Mouse (Mus musculus) regulatory T cell (primary cell): ENCODE results near the gene Tnxb.

ENCODE experiments used
- in situ Hi-C: fragments of 300-600 bp; cut with MboI, MseI; formaldehyde crosslinking; loops from one replicate; pipeline ENCODE4 v1.15.1; 2025; ENCODE audit warnings: high pct_unique_total_duplicates

Gene Tnxb

GRCm38 (mm10) chr17:34658591-34658990 lies 11.7 kb upstream of the Tnxb start:
- in situ Hi-C loops, result no loop called here

- in situ Hi-C loops, result no loop called here
Measured at GRCm38 (mm10) chr17:34659181-34659896, 11.0 kb upstream of the Tnxb start.

GRCm38 (mm10) chr17:34659897-34660214 lies 10.5 kb upstream of the Tnxb start:
- in situ Hi-C loops, result loop anchor here (5.0 kb wide), 1 partner anchor 48 kb away; no protein-coding TSS in a partner anchor

GRCm38 (mm10) chr17:34660259-34660820 lies 10.0 kb upstream of the Tnxb start:
- in situ Hi-C loops, result loop anchor here (5.0 kb wide), 1 partner anchor 48 kb away; no protein-coding TSS in a partner anchor

GRCm38 (mm10) chr17:34661121-34661591 lies 9.2 kb upstream of the Tnxb start:
- in situ Hi-C loops, result loop anchor here (5.0 kb wide), 1 partner anchor 49 kb away; no protein-coding TSS in a partner anchor

- in situ Hi-C loops, result loop anchor here (5.0 kb wide), 1 partner anchor 50 kb away; no protein-coding TSS in a partner anchor
Measured at GRCm38 (mm10) chr17:34662468-34662867, 7.9 kb upstream of the Tnxb start.

GRCm38 (mm10) chr17:34662978-34663377 lies 7.4 kb upstream of the Tnxb start:
- in situ Hi-C loops, result loop anchor here (5.0 kb wide), 1 partner anchor 51 kb away; no protein-coding TSS in a partner anchor

GRCm38 (mm10) chr17:34663558-34663957 lies 6.8 kb upstream of the Tnxb start:
- in situ Hi-C loops, result loop anchor here (5.0 kb wide), 1 partner anchor 51 kb away; no protein-coding TSS in a partner anchor

- in situ Hi-C loops, result loop anchor here (5.0 kb wide), 1 partner anchor 52 kb away; no protein-coding TSS in a partner anchor
Measured at GRCm38 (mm10) chr17:34664472-34664871, 5.9 kb upstream of the Tnxb start.

GRCm38 (mm10) chr17:34671151-34672066 lies 1.1 kb downstream of the Tnxb start:
- in situ Hi-C loops, result no loop called here

- in situ Hi-C loops, result no loop called here
Measured at GRCm38 (mm10) chr17:34672246-34672792, 2.0 kb downstream of the Tnxb start.

- in situ Hi-C loops, result no loop called here
Measured at GRCm38 (mm10) chr17:34673139-34673538, 2.8 kb downstream of the Tnxb start.

- in situ Hi-C loops, result loop anchor here (25.0 kb wide), 1 partner anchor 863 kb away; the partner anchor contains the start of gene Psors1c2
Measured at GRCm38 (mm10) chr17:34674524-34675204, 4.3 kb downstream of the Tnxb start.

- in situ Hi-C loops, result loop anchor here (25.0 kb wide), 1 partner anchor 862 kb away; the partner anchor contains the start of gene Psors1c2
Measured at GRCm38 (mm10) chr17:34675205-34676092, 5.1 kb downstream of the Tnxb start.

GRCm38 (mm10) chr17:34676093-34676460 lies 5.7 kb downstream of the Tnxb start:
- in situ Hi-C loops, result loop anchor here (25.0 kb wide), 1 partner anchor 861 kb away; the partner anchor contains the start of gene Psors1c2

GRCm38 (mm10) chr17:34676671-34677070 lies 6.3 kb downstream of the Tnxb start:
- in situ Hi-C loops, result loop anchor here (25.0 kb wide), 1 partner anchor 861 kb away; the partner anchor contains the start of gene Psors1c2

- in situ Hi-C loops, result loop anchor here (25.0 kb wide), 1 partner anchor 857 kb away; the partner anchor contains the start of gene Psors1c2
Measured at GRCm38 (mm10) chr17:34680191-34680590, 9.9 kb downstream of the Tnxb start.

- in situ Hi-C loops, result loop anchor here (25.0 kb wide), 1 partner anchor 857 kb away; the partner anchor contains the start of gene Psors1c2
Measured at GRCm38 (mm10) chr17:34680621-34681020, 10.3 kb downstream of the Tnxb start.

- in situ Hi-C loops, result loop anchor here (25.0 kb wide), 1 partner anchor 856 kb away; the partner anchor contains the start of gene Psors1c2
Measured at GRCm38 (mm10) chr17:34681132-34681571, 10.8 kb downstream of the Tnxb start.
